ENCODE assay signal across 1 mouse cellular context in genomic region chr4:43745187-43745586, GRCm38 (mm10).
TF ChIP-seq lines count a peak whose summit lies in the region.

No protein-coding gene starts in this region.

TF ChIP-seq in CH12.LX, 34 proteins besides CTCF, POLR2A, EP300 and RAD21:
- peak; percentile 55 for TF ChIP-seq SMC3 (IDR thresholded peaks at IDR 0.05; ENCODE audit: low read depth, low read length)
- peak; percentile 54 for TF ChIP-seq ZNF384 (IDR thresholded peaks at IDR 0.05; ENCODE audit: low read depth, low read length)
- TF ChIP-seq SIN3A (IDR thresholded peaks at IDR 0.05; ENCODE audit: low read length) = no peak
- TF ChIP-seq POLR2AphosphoS2 (IDR thresholded peaks at IDR 0.05; ENCODE audit: low read depth, low read length) = no peak
TF ChIP-seq in CH12.LX: peak in this region for 2.
